Mouse (Mus musculus): ENCODE data around the gene Ush2a.

DNA sequence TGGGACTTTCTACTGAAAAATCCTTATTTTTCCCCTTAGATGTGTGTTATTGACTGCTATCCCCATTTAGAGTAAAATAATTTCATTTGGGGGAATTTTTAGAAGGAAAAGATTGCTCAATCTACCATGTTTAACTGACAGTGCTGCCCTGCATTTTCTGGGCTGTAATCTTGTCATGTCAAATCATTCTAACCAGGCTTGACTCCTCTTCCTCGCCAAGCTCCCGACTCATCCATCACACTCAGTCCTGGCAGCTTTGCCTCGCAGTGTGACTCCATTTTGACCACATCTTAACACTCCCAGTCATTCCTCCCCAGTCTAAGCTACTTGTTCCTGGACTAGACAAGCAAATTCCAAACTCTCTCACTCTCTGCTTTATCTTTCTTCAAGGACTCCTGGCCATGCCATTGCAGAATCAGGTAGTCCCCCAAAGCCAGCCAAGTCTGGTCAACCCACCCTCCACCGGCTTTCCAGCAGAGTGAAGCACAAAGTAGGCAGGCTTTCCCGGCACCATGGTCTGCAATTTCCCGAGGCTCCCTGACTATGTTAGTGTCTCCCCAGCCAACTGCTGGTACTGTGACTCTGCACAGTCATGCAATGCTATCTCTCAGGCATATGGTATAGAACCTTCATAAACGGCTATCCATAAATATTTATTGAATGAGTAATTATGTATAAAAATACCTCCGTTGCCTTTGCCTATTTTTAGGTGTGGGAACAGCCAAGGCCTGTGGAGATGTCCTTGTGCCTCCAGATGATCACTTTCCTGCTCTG, 146.0 kb downstream of the Ush2a start:
- TF ChIP-seq CTCF (IDR thresholded peaks at IDR 0.05; ENCODE audit: control insufficient read depth, insufficient read depth, insufficient replicate concordance, low read depth, low read length) (no peak), POLR2A (IDR thresholded peaks at IDR 0.05; ENCODE audit: control insufficient read depth, low read depth, low read length) (no peak)
